Mouse (Mus musculus) CH12.LX (cell line): ENCODE measurements around the gene Prkd3. TPM values are rescaled to one million over a fixed set of nuclear protein-coding genes. Genes with fewer than 3 reads are reported as not detected.

Source experiments
- DNase-seq: peaks from one replicate; pipeline ENCODE4 v3.0.0-alpha.2; 2013; ENCODE audit errors: extremely low read depth
- H3K27ac ChIP-seq: 2 replicates; pipeline ENCODE4 v1.5.1; 2012; ENCODE audit warnings: low read depth, mild to moderate bottlenecking, control low read depth, moderate library complexity; ENCODE audit not compliant: insufficient read depth
- H3K27me3 ChIP-seq: replicated peaks from 2 replicates; pipeline ENCODE3; 2012; ENCODE audit warnings: inconsistent platforms
- H3K36me3 ChIP-seq, 2 experiments: replicated peaks in 1 of 2; 2 replicates each; pipeline versions ENCODE3 to v1.6.1; 2012; ENCODE audit warnings: inconsistent platforms in 1 of 2, low read length in 1 of 2, mild to moderate bottlenecking in 1 of 2, mixed read lengths in 1 of 2, moderate library complexity in 1 of 2; ENCODE audit not compliant: control insufficient read depth in 1 of 2, insufficient read depth in 1 of 2
- H3K4me1 ChIP-seq, 2 experiments: 2 replicates each; pipeline ENCODE4 v1.6.1; 2012; ENCODE audit warnings: inconsistent platforms in 1 of 2, moderate library complexity in 1 of 2; ENCODE audit not compliant: insufficient read depth in 2 of 2, control insufficient read depth in 1 of 2
- H3K4me2 ChIP-seq: 2 replicates; pipeline ENCODE4 v1.6.1; 2012; ENCODE audit warnings: low read depth, mild to moderate bottlenecking, control low read depth; ENCODE audit not compliant: poor library complexity, insufficient read depth, severe bottlenecking
- H3K4me3 ChIP-seq, 3 experiments: fragments of 150-350 bp in 1 of 3; sonication (generic) in 1 of 3; replicated peaks in 1 of 3; 2 replicates each; pipeline versions ENCODE3 to v1.5.1; 2011 to 2012; ENCODE audit warnings: low read depth in 2 of 3, low read length in 2 of 3, mild to moderate bottlenecking in 2 of 3, moderate library complexity in 2 of 3, control low read depth in 1 of 3, improper control_type of control experiment in 1 of 3, inconsistent platforms in 1 of 3, mixed read lengths in 1 of 3; ENCODE audit not compliant: poor library complexity in 1 of 3
- H3K79me2 ChIP-seq: replicated peaks from 2 replicates; pipeline ENCODE4 v1.6.1; 2012; ENCODE audit warnings: mild to moderate bottlenecking, moderate library complexity; ENCODE audit not compliant: control insufficient read depth, poor library complexity, insufficient read depth, severe bottlenecking; ENCODE audit errors: extremely low read depth
- H3K9ac ChIP-seq: 2 replicates; pipeline ENCODE4 v1.6.1; 2012; ENCODE audit warnings: low read depth, mild to moderate bottlenecking, control low read depth, moderate library complexity; ENCODE audit not compliant: insufficient read depth
- H3K9me3 ChIP-seq: replicated peaks from 2 replicates; pipeline ENCODE3; 2012; ENCODE audit warnings: low read length, inconsistent platforms, mixed read lengths
- CHD2 ChIP-seq: IDR thresholded peaks from 2 replicates; pipeline ENCODE4 v1.6.1; 2011; ENCODE audit warnings: low read length, improper control_type of control experiment
- CTCF ChIP-seq, 2 experiments: IDR thresholded peaks in 1 of 2; conservative IDR thresholded peaks in 1 of 2; 2 replicates each; pipeline ENCODE4 v1.5.1; 2011 to 2012; ENCODE audit warnings: low read depth in 2 of 2, low read length in 2 of 2, improper control_type of control experiment in 1 of 2, inconsistent platforms in 1 of 2, mild to moderate bottlenecking in 1 of 2, moderate library complexity in 1 of 2
- ELF1 ChIP-seq: IDR thresholded peaks from 2 replicates; pipeline ENCODE4 v1.6.1; 2014; ENCODE audit warnings: low read depth, mild to moderate bottlenecking, inconsistent platforms, low read length, improper control_type of control experiment
- EP300 ChIP-seq: IDR thresholded peaks from 2 replicates; pipeline ENCODE4 v1.6.1; 2011; ENCODE audit warnings: low read length, improper control_type of control experiment
- IRF4 ChIP-seq: IDR thresholded peaks from 2 replicates; pipeline ENCODE4 v1.6.1; 2014; ENCODE audit warnings: low read depth, mild to moderate bottlenecking, inconsistent platforms, low read length, improper control_type of control experiment
- JUN ChIP-seq: IDR thresholded peaks from 2 replicates; pipeline ENCODE4 v1.6.1; 2011; ENCODE audit warnings: low read depth, mild to moderate bottlenecking, low read length, improper control_type of control experiment, moderate library complexity; ENCODE audit not compliant: insufficient read depth
- MAFK ChIP-seq: IDR thresholded peaks from 2 replicates; pipeline ENCODE4 v1.6.1; 2011; ENCODE audit warnings: low read length, improper control_type of control experiment; ENCODE audit not compliant: insufficient replicate concordance
- MAX ChIP-seq: IDR thresholded peaks from 2 replicates; pipeline ENCODE4 v1.6.1; 2011; ENCODE audit warnings: low read length, improper control_type of control experiment
- MAZ ChIP-seq: IDR thresholded peaks from 2 replicates; pipeline ENCODE4 v1.6.1; 2012; ENCODE audit warnings: low read depth, mild to moderate bottlenecking, inconsistent platforms, low read length, improper control_type of control experiment, moderate library complexity
- MEF2A ChIP-seq: IDR thresholded peaks from 2 replicates; pipeline ENCODE4 v1.6.1; 2014; ENCODE audit warnings: low read depth, mild to moderate bottlenecking, inconsistent platforms, low read length, improper control_type of control experiment, borderline replicate concordance
- MXI1 ChIP-seq: IDR thresholded peaks from 2 replicates; pipeline ENCODE4 v1.6.1; 2011; ENCODE audit warnings: mild to moderate bottlenecking, low read depth, low read length, improper control_type of control experiment
- NRF1 ChIP-seq: IDR thresholded peaks from 2 replicates; pipeline ENCODE4 v1.6.1; 2014; ENCODE audit warnings: low read depth, mild to moderate bottlenecking, inconsistent platforms, low read length, improper control_type of control experiment, moderate library complexity
- PAX5 ChIP-seq: IDR thresholded peaks from 2 replicates; pipeline ENCODE4 v1.6.1; 2012; ENCODE audit warnings: low read length, inconsistent platforms, mixed read lengths
- RAD21 ChIP-seq: IDR thresholded peaks from 2 replicates; pipeline ENCODE4 v1.6.1; 2011; ENCODE audit warnings: low read depth, mild to moderate bottlenecking, low read length, improper control_type of control experiment, moderate library complexity
- RCOR1 ChIP-seq: conservative IDR thresholded peaks from 2 replicates; pipeline ENCODE4 v1.6.1; 2012; ENCODE audit warnings: low read depth, mild to moderate bottlenecking, inconsistent platforms, low read length, improper control_type of control experiment
- SIN3A ChIP-seq: IDR thresholded peaks from 2 replicates; pipeline ENCODE4 v1.6.1; 2012; ENCODE audit warnings: low read length, improper control_type of control experiment, inconsistent platforms
- TBP ChIP-seq: conservative IDR thresholded peaks from 2 replicates; pipeline ENCODE4 v1.6.1; 2011; ENCODE audit warnings: low read depth, low read length, improper control_type of control experiment
- UBTF ChIP-seq: IDR thresholded peaks from 2 replicates; pipeline ENCODE4 v1.6.1; 2012; ENCODE audit warnings: low read depth, mild to moderate bottlenecking, inconsistent platforms, low read length, improper control_type of control experiment, moderate library complexity
- USF2 ChIP-seq: conservative IDR thresholded peaks from 2 replicates; pipeline ENCODE4 v1.6.1; 2011; ENCODE audit warnings: low read depth, low read length, improper control_type of control experiment
- ZC3H11A ChIP-seq: IDR thresholded peaks from 2 replicates; pipeline ENCODE4 v1.6.1; 2012; ENCODE audit warnings: low read depth, mild to moderate bottlenecking, inconsistent platforms, low read length, improper control_type of control experiment
- ZKSCAN1 ChIP-seq: IDR thresholded peaks from 2 replicates; pipeline ENCODE4 v1.6.1; 2012; ENCODE audit warnings: low read depth, inconsistent platforms, low read length, improper control_type of control experiment, borderline replicate concordance
- ZNF384 ChIP-seq: IDR thresholded peaks from 2 replicates; pipeline ENCODE4 v1.6.1; 2012; ENCODE audit warnings: low read depth, low read length, improper control_type of control experiment, inconsistent platforms
- dilution Hi-C: fragments of 300-500 bp; cut with MboI; formaldehyde crosslinking; loops from 2 replicates; pipeline ENCODE4 v1.14.3; 2020; ENCODE audit warnings: low sequenced_read_pairs; ENCODE audit not compliant: extremely low pct_unique_long_range_greater_than_20kb, extremely low pct_ligation_motif_present
- in situ Hi-C: fragments of 300-500 bp; cut with MboI; formaldehyde crosslinking; loops from 3 replicates; pipeline ENCODE4 v1.14.3; 2019; ENCODE audit warnings: low sequenced_read_pairs, low pct_ligation_motif_present, low pct_unique_long_range_greater_than_20kb, mixed read lengths
- polyA plus RNA-seq: library from polyadenylated mRNA; unstranded; fragments of >175 nt; gene quantifications from 2 replicates; pipeline ENCODE4 v1.2.1, GENCODE M21; 2012; ENCODE audit warnings: low read depth; ENCODE audit not compliant: insufficient read length
- total RNA-seq, 2 experiments: library from RNA; depleted of rRNA; stranded (reverse); fragments of 300-350 nt in 1 of 2; fragments of >200 nt in 1 of 2; gene quantifications; 2 replicates each; pipeline ENCODE4 v1.2.3; 2012 to 2014

Gene Prkd3
- total and polyA plus RNA-seq, 3 experiments, result not detected

- H3K36me3 ChIP-seq, result no peaks in the 10 kb centered on the region
- H3K79me2 ChIP-seq, result no peaks in the 10 kb centered on the region
- H3K27ac ChIP-seq, result no peak overlapping the region
- H3K4me1 ChIP-seq, result peaks cover 0 to 10% of the 10 kb centered on the region in 2 experiments; a peak in 1 of 4 replicates
- H3K9me3 ChIP-seq, result peaks cover 6% of the 10 kb centered on the region
- H3K4me3 ChIP-seq, result no peak overlapping the region
- no peak overlapping the region for H3K4me2 ChIP-seq
- TF ChIP-seq RCOR1, result no peak
- TF ChIP-seq ELF1, result no peak
- no peak for TF ChIP-seq SIN3A
- TF ChIP-seq IRF4, result no peak
- TF ChIP-seq ZC3H11A, result no peak
- no peak for TF ChIP-seq CHD2
- no peak for TF ChIP-seq USF2
- no peak for TF ChIP-seq RAD21
- TF ChIP-seq PAX5, result no peak
- no peak for TF ChIP-seq MAFK
- no peak for TF ChIP-seq MXI1
- TF ChIP-seq MAZ, result no peak
- TF ChIP-seq MEF2A, result no peak
- no peak for TF ChIP-seq ZKSCAN1
- no peak for TF ChIP-seq CTCF (conservative IDR thresholded peaks at IDR 0.05 in 1 of 2, IDR thresholded peaks at IDR 0.05 in 1 of 2; ENCODE audit: low read depth in 2 of 2, low read length in 2 of 2)
- no peak for TF ChIP-seq NRF1
- TF ChIP-seq JUN, result no peak
- no peak for TF ChIP-seq TBP
- in situ Hi-C loops, result no loop called here
- dilution Hi-C loops, result no loop called here
- DNase-seq, result no peak
- no peak overlapping the region for H3K9ac ChIP-seq
- H3K27me3 ChIP-seq, result no peaks in the 10 kb centered on the region
Observed at GRCm38 (mm10) chr17:79024544-79024943, 3.9 kb upstream of the Prkd3 start.

- dilution Hi-C loops (no loop called here), in situ Hi-C loops (no loop called here)
- Histone ChIP-seq H3K27ac (no peak overlapping the region), H3K36me3 (no peaks in the 10 kb centered on the region), H3K4me1 (peaks cover 0 to 10% of the 10 kb centered on the region in 2 experiments; a peak in 1 of 4 replicates), H3K4me2 (peak overlapping the region; percentile 56)
- no peak for DNase-seq
- TF ChIP-seq NRF1 (no peak), UBTF (no peak), MAX (no peak), EP300 (no peak), ZNF384 (peak; percentile 49)
- TF ChIP-seq, all 38 proteins: peak for 1
- Histone ChIP-seq H3K9me3 (peaks cover 6% of the 10 kb centered on the region), H3K4me3 (no peak overlapping the region), H3K79me2 (no peaks in the 10 kb centered on the region), H3K27me3 (no peaks in the 10 kb centered on the region), H3K9ac (no peak overlapping the region)
Observed at GRCm38 (mm10) chr17:79022746-79023145, 2.1 kb upstream of the Prkd3 start.
